Mouse (Mus musculus) liver, adult 2 months (tissue): ENCODE data around the gene Gm48551. TPM values are rescaled to one million over a fixed set of nuclear protein-coding genes. Genes with fewer than 3 reads are reported as not detected.

Source experiments
- DNase-seq: peaks from one replicate; pipeline ENCODE4 v3.0.0-alpha.2; 2011; ENCODE audit warnings: low read depth, low spot score; ENCODE audit errors: extremely low read depth
- H3K27ac ChIP-seq: fragments of 200-500 bp; replicated peaks from 2 replicates; pipeline ENCODE4 v1.5.1; 2012; ENCODE audit warnings: low read depth, mild to moderate bottlenecking, control low read depth, inconsistent platforms, low read length; ENCODE audit not compliant: insufficient read depth
- H3K27me3 ChIP-seq: fragments of 200-500 bp; 2 replicates; pipeline ENCODE4 v1.6.1; 2012; ENCODE audit warnings: mild to moderate bottlenecking, moderate library complexity, low read length, inconsistent platforms; ENCODE audit not compliant: control insufficient read depth, insufficient read depth
- H3K36me3 ChIP-seq: fragments of 200-500 bp; 2 replicates; pipeline ENCODE4 v1.6.1; 2012; ENCODE audit warnings: low read length, inconsistent platforms; ENCODE audit not compliant: control insufficient read depth, insufficient read depth
- H3K4me1 ChIP-seq: fragments of 200-500 bp; 2 replicates; pipeline ENCODE4 v1.6.1; 2011; ENCODE audit warnings: low read length; ENCODE audit not compliant: control insufficient read depth, insufficient read depth
- H3K4me3 ChIP-seq: fragments of 200-500 bp; 2 replicates; pipeline ENCODE4 v1.5.1; 2011; ENCODE audit warnings: low read depth, mild to moderate bottlenecking, control low read depth, low read length, moderate library complexity; ENCODE audit not compliant: insufficient read depth
- H3K79me2 ChIP-seq: fragments of 200-500 bp; 2 replicates; pipeline ENCODE4 v1.6.1; 2012; ENCODE audit warnings: inconsistent platforms, mild to moderate bottlenecking, low read length, moderate library complexity; ENCODE audit not compliant: control insufficient read depth, insufficient read depth
- H3K9ac ChIP-seq: fragments of 200-500 bp; 2 replicates; pipeline ENCODE4 v1.6.1; 2012; ENCODE audit warnings: low read depth, mild to moderate bottlenecking, control low read depth, inconsistent platforms, low read length
- CTCF ChIP-seq: fragments of 200-500 bp; IDR thresholded peaks from 2 replicates; pipeline ENCODE4 v1.5.1; 2011; ENCODE audit warnings: low read depth, low read length, control low read depth
- POLR2A ChIP-seq: fragments of 200-500 bp; IDR thresholded peaks from 2 replicates; pipeline ENCODE4 v1.6.1; 2011; ENCODE audit warnings: low read length, control low read depth; ENCODE audit not compliant: insufficient read depth; ENCODE audit errors: extremely low read depth
- WGBS: fragments of 180-500 bp; shearing (Covaris S2); methylation state at CpG from one replicate; pipeline ENCODE4 v1.1.7; 2018; 5-methylcytosine and 5-hydroxymethylcytosine counted together
- polyA plus RNA-seq: library from polyadenylated mRNA; depleted of rRNA; stranded (reverse); fragments of >200 nt; gene quantifications from 2 replicates; pipeline ENCODE4 v1.2.3, GENCODE M21; 2012
- total RNA-seq: library from RNA; depleted of rRNA; stranded (reverse); fragments of >200 nt; gene quantifications from 2 replicates; pipeline ENCODE4 v1.2.3, GENCODE M21; 2014

The Gm48551 gene
- total and polyA plus RNA-seq, 2 experiments, result 0.32 to 2.4 TPM

DNA sequence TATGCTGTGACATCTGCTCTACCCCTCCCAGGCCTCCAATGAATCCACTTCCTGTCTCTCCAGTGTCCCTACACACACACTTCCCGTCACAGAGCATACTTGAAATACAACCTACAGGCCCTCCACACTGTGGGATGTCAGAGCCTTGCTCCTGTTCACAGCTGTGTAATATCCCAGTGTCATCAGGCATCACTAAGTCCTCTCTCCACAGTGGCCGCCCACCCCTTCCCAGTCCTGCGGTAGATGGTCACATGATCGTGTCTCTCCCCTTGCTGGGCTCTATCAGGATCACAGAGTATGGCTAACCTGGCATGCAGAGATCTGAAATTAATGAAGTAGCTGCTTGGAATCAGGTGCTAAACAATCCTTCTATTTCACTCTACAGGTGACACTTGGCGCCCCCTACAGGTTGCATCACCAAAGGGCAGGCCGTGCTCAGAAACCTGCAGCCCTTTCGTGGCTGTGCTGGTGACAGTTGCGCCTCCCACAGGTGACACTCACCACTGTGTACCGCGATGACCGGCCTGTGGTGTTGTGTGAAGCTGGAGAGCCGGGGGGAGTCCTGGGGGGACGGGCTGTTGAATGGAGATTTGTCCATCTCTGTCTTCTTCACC lies 21.4 kb downstream of the Gm48551 start:
- peaks cover 28% of the 10 kb centered on the region for H3K4me1 ChIP-seq
- no peak overlapping the region for H3K9ac ChIP-seq
- H3K4me3 ChIP-seq, result no peak overlapping the region
- H3K36me3 ChIP-seq, result peaks cover 21% of the 10 kb centered on the region; the same call in 1 of the 2 replicates
- 0 out of 2 replicates have a peak overlapping the region, but pooled peaks have one; percentile 6 for H3K27ac ChIP-seq
- WGBS, result 65% methylated on average over 13 of the region's 13 CpGs
- DNase-seq, result no peak
- TF ChIP-seq CTCF (no peak), POLR2A (no peak)
- peaks cover 3% of the 10 kb centered on the region; the same call in 1 of the 2 replicates for H3K79me2 ChIP-seq
- no peaks in the 10 kb centered on the region for H3K27me3 ChIP-seq

DNA sequence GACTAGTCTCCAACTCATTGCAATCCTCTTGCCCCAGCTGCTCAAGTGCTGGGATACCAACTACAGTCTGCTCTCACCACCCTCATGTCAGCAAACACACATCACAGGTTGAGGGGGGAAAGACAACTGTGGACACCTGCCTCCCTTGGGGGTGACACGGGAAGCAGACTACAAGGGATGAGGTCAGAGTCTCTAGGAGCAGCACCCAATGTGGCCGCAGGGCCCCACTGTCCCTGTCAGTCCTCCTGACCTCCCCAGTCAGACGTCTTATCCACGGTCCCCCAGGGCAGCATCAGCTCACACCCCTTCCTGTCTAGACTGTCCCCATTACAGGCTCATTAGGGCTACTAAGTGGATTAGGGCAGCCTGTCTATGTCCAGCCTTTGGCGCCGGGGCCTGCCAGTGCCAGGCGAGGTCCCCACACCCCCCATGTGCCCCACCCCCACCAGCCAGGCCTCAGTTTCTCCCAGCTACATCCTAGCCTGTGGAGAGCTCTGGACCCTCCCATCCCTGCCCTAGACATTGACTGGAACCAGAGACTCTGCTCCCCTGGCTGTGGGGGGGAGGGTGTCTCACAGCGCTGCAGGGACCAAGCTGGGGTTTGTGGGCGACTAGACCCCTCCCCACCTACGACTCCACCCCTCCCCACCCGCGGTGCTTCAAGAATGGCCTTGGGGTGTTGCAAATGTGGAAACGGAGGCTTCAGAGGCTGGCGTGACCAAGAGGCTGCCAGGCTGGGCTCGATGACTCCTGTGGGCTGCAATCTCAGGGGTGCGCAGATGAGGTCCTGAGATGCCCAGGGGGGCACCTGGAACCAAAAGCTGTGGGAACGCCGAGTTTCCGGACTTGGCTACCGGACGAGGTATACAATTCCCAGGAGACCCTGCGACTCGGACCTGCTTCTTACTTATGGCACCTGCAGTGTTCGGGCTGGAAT lies 22.5 kb downstream of the Gm48551 start:
- TF ChIP-seq POLR2A (no peak), CTCF (no peak)
- H3K4me1 ChIP-seq, result peaks cover 38% of the 10 kb centered on the region
- DNase-seq, result no peak
- H3K9ac ChIP-seq, result no peak overlapping the region
- no peak overlapping the region for H3K4me3 ChIP-seq
- H3K79me2 ChIP-seq, result peaks cover 3% of the 10 kb centered on the region; the same call in 1 of the 2 replicates
- WGBS, result 74% methylated on average over 24 of the region's 24 CpGs
- H3K36me3 ChIP-seq, result peaks cover 19% of the 10 kb centered on the region; the same call in 1 of the 2 replicates
- no peak overlapping the region for H3K27ac ChIP-seq
- no peaks in the 10 kb centered on the region for H3K27me3 ChIP-seq

DNA sequence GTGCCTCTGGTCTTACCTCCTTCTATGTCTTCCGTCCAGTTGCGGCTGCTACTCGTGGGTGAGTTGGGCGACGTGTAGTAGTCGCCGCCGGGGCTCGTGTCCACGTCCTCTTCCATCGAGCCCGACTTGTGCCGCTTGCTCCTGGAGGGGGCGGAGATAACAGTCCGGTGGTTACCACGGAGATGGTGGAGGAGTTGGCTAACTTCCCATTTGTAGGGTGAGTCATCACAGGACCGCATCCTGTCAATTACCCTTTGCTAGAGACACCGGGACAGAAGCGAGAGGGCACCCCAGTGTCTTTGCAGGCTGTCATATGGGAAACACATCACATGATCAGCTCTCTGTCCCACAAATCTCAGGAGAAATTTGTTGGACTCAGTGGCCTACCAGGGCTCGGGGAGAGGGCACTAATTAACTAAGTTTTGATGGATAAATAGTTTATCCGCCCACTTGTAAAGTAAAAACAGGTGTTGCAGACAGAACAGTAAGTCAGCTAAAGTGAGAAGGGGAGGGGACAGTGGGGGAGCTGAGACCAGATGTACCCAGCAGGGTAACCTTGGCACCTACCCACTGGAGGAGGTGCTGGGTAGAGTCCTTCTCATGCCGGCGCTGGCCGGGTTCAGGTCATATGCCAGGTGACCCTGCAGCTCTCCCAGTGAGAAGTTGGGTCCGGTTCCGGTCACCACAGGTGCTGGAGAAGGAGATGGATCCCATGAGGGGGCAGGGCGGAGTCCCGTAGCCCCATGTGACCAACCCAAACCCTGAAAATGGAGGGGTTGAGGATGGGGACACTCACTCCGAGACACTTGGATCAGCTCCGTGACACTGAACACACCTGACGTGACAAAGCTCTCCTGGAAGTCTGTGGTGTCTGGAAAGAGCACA lies 23.5 kb downstream of the Gm48551 start:
- no peak overlapping the region for H3K4me3 ChIP-seq
- peak; percentile 55 for DNase-seq
- H3K9ac ChIP-seq, result no peak overlapping the region
- peaks cover 19% of the 10 kb centered on the region; the same call in 1 of the 2 replicates for H3K36me3 ChIP-seq
- H3K4me1 ChIP-seq, result peaks cover 42% of the 10 kb centered on the region
- H3K79me2 ChIP-seq, result peaks cover 3% of the 10 kb centered on the region; the same call in 1 of the 2 replicates
- H3K27ac ChIP-seq, result peak overlapping the region; percentile 11
- H3K27me3 ChIP-seq, result no peaks in the 10 kb centered on the region
- 53% methylated on average over 31 of the region's 31 CpGs for WGBS
- TF ChIP-seq CTCF (no peak), POLR2A (no peak)

DNA sequence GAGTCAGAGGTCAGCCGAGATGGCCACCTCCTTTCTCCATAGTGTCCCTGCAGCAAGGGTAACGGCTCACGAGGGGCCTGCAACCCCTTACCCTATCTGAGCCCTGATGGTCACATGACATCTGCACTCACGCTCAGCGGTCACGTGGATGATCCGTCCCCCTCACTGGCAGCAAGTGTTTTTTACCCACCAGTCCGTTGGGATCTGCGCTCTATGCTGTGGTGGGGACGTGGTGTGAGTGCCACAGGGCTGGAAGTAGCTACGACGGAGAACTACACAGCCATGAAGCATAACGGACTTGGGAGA lies 24.1 kb downstream of the Gm48551 start:
- H3K4me1 ChIP-seq, result peaks cover 47% of the 10 kb centered on the region
- peaks cover 6% of the 10 kb centered on the region; the same call in 1 of the 2 replicates for H3K79me2 ChIP-seq
- H3K4me3 ChIP-seq, result no peak overlapping the region
- WGBS, result 75% methylated on average over 13 of the region's 13 CpGs
- H3K9ac ChIP-seq, result peak overlapping the region; percentile 3; the same call in 1 of the 2 replicates
- peak overlapping the region; percentile 11; the same call in 1 of the 2 replicates for H3K27ac ChIP-seq
- no peak for TF ChIP-seq POLR2A
- no peak for TF ChIP-seq CTCF
- H3K36me3 ChIP-seq, result peaks cover 19% of the 10 kb centered on the region; the same call in 1 of the 2 replicates
- DNase-seq, result no peak
- H3K27me3 ChIP-seq, result no peaks in the 10 kb centered on the region

DNA sequence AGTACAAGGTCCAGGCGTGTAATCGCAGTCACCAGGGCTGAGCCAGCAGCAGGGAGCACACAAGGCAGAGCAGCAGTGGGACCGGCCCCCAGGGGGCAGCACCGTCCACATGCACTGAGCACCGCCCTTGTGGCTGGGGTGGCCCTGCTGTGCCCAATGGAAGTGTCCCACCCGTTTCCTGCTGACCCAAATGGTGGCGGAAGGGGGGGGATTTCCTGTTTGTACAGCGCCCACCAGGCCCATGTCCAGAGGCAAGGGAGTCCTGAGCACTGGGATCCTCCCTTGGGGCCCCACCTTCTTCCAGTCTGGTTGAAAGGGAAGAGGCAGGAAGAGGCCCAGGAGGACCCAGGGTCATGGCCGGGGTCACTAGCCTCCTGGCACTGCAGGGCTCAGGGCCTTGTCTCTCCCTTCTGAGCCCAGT lies 24.6 kb downstream of the Gm48551 start:
- H3K9ac ChIP-seq, result no peak overlapping the region
- peak; percentile 86 for DNase-seq
- H3K36me3 ChIP-seq, result peaks cover 19% of the 10 kb centered on the region; the same call in 1 of the 2 replicates
- peaks cover 10% of the 10 kb centered on the region; the same call in 1 of the 2 replicates for H3K79me2 ChIP-seq
- no peaks in the 10 kb centered on the region for H3K27me3 ChIP-seq
- H3K27ac ChIP-seq, result peak overlapping the region; percentile 14; the same call in 1 of the 2 replicates
- no peak overlapping the region for H3K4me3 ChIP-seq
- peaks cover 51% of the 10 kb centered on the region for H3K4me1 ChIP-seq
- WGBS, result 10% methylated on average over 9 of the region's 9 CpGs
- TF ChIP-seq POLR2A, result no peak
- no peak for TF ChIP-seq CTCF
